Mouse (Mus musculus): Measurements from ENCODE around the gene Susd2.

GRCm38 (mm10) chr10:75632633-75633032, 11.2 kb downstream of the Susd2 start:
- TF ChIP-seq CTCF (IDR thresholded peaks at IDR 0.05; ENCODE audit: borderline replicate concordance, control insufficient read depth, extremely low read depth, insufficient read depth, low read length, poor library complexity) (no peak), POLR2A (IDR thresholded peaks at IDR 0.05; ENCODE audit: control insufficient read depth, extremely low read depth, insufficient read depth, low read length, poor library complexity) (no peak)
